Mouse (Mus musculus): ENCODE measurements around the gene Mgme1. TPM values are rescaled to one million over a fixed set of nuclear protein-coding genes. Genes with fewer than 3 reads are reported as not detected.

Mgme1 gene
- total and polyA plus RNA-seq, 3 experiments = 10.6 to 21.9 (median 19.7) TPM

DNA sequence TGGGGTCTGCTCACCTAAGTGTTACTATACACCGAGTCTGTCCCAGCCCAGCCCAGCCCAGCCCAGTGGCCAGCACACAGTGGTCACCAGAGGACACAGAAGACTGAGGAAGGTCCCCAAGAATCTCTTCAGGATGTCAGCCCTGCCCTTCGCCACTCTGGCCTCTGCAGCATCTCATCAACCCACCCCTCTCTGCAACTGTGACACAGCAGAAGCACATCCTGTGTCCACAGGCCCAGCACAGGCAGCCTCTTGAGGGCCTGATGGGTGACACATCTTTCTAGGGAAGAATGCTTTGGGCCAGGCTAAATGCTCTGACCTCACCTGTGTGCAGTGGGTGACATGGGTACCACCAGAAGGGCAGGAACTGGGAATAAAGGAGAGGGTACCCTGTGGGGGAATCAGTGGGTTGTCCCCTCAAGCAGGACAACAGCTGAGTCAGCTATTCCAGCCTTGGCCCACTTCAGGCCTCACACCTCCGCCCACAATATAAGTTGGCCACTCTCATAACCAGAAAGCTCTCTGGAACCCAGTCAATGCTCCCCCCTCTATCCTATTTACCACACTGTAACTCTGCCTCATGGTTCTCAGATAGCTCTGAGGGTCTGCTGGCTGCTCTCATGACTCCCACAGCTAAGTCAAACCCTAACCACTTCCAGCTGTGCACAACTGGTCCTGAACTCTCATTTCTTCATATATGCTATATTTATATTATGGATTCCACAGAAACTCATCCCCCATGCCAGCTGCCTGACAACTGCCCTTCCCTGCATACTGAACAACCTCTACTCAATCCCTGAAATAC is 30.2 kb upstream of the Mgme1 start:
- no peak for TF ChIP-seq BHLHE40 (IDR thresholded peaks at IDR 0.05; ENCODE audit: low read depth, low read length)
- peak; percentile 77 for TF ChIP-seq MAFK (IDR thresholded peaks at IDR 0.05; ENCODE audit: insufficient replicate concordance, low read length)
- no peak for TF ChIP-seq MXI1 (IDR thresholded peaks at IDR 0.05; ENCODE audit: low read depth, low read length)
- TF ChIP-seq MYC (IDR thresholded peaks at IDR 0.05; ENCODE audit: low read depth, low read length) = no peak
- dilution Hi-C loops (cut with MboI; ENCODE audit: extremely low pct_ligation_motif_present, extremely low pct_unique_long_range_greater_than_20kb, low sequenced_read_pairs) = no loop called here
- Histone ChIP-seq H3K9me3 (replicated peaks; ENCODE audit: low read length) (no peaks in the 10 kb centered on the region), H3K4me2 (ENCODE audit: insufficient read depth, low read depth, poor library complexity, severe bottlenecking) (no peak overlapping the region), H3K9ac (ENCODE audit: insufficient read depth, low read depth) (no peak overlapping the region), H3K4me1 (ENCODE audit: control insufficient read depth in 1 of 2, insufficient read depth in 2 of 2) (peaks cover 16 to 52% of the 10 kb centered on the region in 2 experiments), H3K4me3 (replicated peaks in 1 of 3; ENCODE audit: low read depth in 2 of 3, low read length in 2 of 3, poor library complexity in 1 of 3) (no peak overlapping the region), H3K79me2 (replicated peaks; ENCODE audit: control insufficient read depth, extremely low read depth, insufficient read depth, poor library complexity, severe bottlenecking) (no peaks in the 10 kb centered on the region), H3K27me3 (replicated peaks) (no peaks in the 10 kb centered on the region), H3K27ac (ENCODE audit: insufficient read depth, low read depth) (no peak overlapping the region), H3K36me3 (replicated peaks in 1 of 2; ENCODE audit: control insufficient read depth in 1 of 2, insufficient read depth in 1 of 2, low read length in 1 of 2) (no peaks in the 10 kb centered on the region)
- DNase-seq (ENCODE audit: extremely low read depth) = no peak
- in situ Hi-C loops (cut with MboI; ENCODE audit: low pct_ligation_motif_present, low pct_unique_long_range_greater_than_20kb, low sequenced_read_pairs) = no loop called here

DNA sequence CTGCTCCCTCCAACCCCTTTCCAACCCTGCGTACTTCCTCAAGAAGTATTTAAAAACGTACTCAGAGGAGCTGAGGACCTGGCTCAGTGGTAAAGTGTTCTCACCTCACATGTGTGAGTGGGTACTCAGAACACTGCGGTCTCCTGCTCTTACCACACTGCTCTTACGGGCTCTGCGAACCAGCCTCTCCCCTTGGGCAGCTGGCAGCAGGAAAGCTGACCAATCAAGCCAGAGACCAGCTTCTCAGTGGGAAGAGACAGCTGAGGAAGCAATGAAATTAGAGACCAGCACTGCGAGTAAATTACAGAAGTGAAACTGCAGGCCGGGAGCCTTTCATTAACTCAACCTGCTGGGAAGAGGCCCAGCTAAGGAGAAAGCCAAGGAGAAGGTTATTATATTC is 25.0 kb upstream of the Mgme1 start:
- in situ Hi-C loops (cut with MboI; ENCODE audit: low pct_ligation_motif_present, low pct_unique_long_range_greater_than_20kb, low sequenced_read_pairs) (no loop called here), dilution Hi-C loops (cut with MboI; ENCODE audit: extremely low pct_ligation_motif_present, extremely low pct_unique_long_range_greater_than_20kb, low sequenced_read_pairs) (no loop called here)
- peak overlapping the region; percentile 10; the same call in 1 of the 2 replicates for H3K4me2 ChIP-seq (ENCODE audit: insufficient read depth, low read depth, poor library complexity, severe bottlenecking)
- H3K27ac ChIP-seq (ENCODE audit: insufficient read depth, low read depth) = no peak overlapping the region
- DNase-seq (ENCODE audit: extremely low read depth) = no peak
- H3K4me1 ChIP-seq (ENCODE audit: control insufficient read depth in 1 of 2, insufficient read depth in 2 of 2) = peaks cover 21 to 63% of the 10 kb centered on the region in 2 experiments
- H3K27me3 ChIP-seq (replicated peaks) = no peaks in the 10 kb centered on the region
- no peaks in the 10 kb centered on the region for H3K9me3 ChIP-seq (replicated peaks; ENCODE audit: low read length)
- no peak overlapping the region for H3K9ac ChIP-seq (ENCODE audit: insufficient read depth, low read depth)
- H3K4me3 ChIP-seq (replicated peaks in 1 of 3; ENCODE audit: low read depth in 2 of 3, low read length in 2 of 3, poor library complexity in 1 of 3) = no peak overlapping the region
- H3K36me3 ChIP-seq (replicated peaks in 1 of 2; ENCODE audit: control insufficient read depth in 1 of 2, insufficient read depth in 1 of 2, low read length in 1 of 2) = peaks cover 12 to 14% of the 10 kb centered on the region in 2 experiments
- no peaks in the 10 kb centered on the region for H3K79me2 ChIP-seq (replicated peaks; ENCODE audit: control insufficient read depth, extremely low read depth, insufficient read depth, poor library complexity, severe bottlenecking)
- TF ChIP-seq IRF4 (IDR thresholded peaks at IDR 0.05; ENCODE audit: low read depth, low read length) = peak; percentile 95
- TF ChIP-seq RAD21 (IDR thresholded peaks at IDR 0.05; ENCODE audit: low read depth, low read length) = no peak
- TF ChIP-seq HCFC1 (IDR thresholded peaks at IDR 0.05; ENCODE audit: low read depth, low read length) = no peak
- no peak for TF ChIP-seq JUND (conservative IDR thresholded peaks at IDR 0.05; ENCODE audit: low read depth, low read length)
- TF ChIP-seq KAT2A (IDR thresholded peaks at IDR 0.05; ENCODE audit: insufficient replicate concordance, low read length) = no peak
- TF ChIP-seq JUN (IDR thresholded peaks at IDR 0.05; ENCODE audit: insufficient read depth, low read depth, low read length) = no peak
- TF ChIP-seq MYC (IDR thresholded peaks at IDR 0.05; ENCODE audit: low read depth, low read length) = 0 out of 2 replicates have a peak, but pooled peaks have one; percentile 26
- TF ChIP-seq CTCF (conservative IDR thresholded peaks at IDR 0.05 in 1 of 2, IDR thresholded peaks at IDR 0.05 in 1 of 2; ENCODE audit: low read depth in 2 of 2, low read length in 2 of 2) = no peak
- TF ChIP-seq GABPA (IDR thresholded peaks at IDR 0.05; ENCODE audit: insufficient replicate concordance, low read depth, low read length) = no peak
- TF ChIP-seq USF1 (IDR thresholded peaks at IDR 0.05; ENCODE audit: low read depth, low read length) = no peak
- 0 out of 2 replicates have a peak, but pooled peaks have one; percentile 29 for TF ChIP-seq MXI1 (IDR thresholded peaks at IDR 0.05; ENCODE audit: low read depth, low read length)
- 0 out of 2 replicates have a peak, but pooled peaks have one; percentile 18 for TF ChIP-seq NELFE (IDR thresholded peaks at IDR 0.05; ENCODE audit: low read depth, low read length)
- TF ChIP-seq USF2 (conservative IDR thresholded peaks at IDR 0.05; ENCODE audit: low read depth, low read length) = no peak
- no peak for TF ChIP-seq POLR2AphosphoS2 (IDR thresholded peaks at IDR 0.05; ENCODE audit: low read depth, low read length)
- no peak for TF ChIP-seq TBP (conservative IDR thresholded peaks at IDR 0.05; ENCODE audit: low read depth, low read length)
- TF ChIP-seq ZC3H11A (IDR thresholded peaks at IDR 0.05; ENCODE audit: low read depth, low read length) = no peak
- no peak for TF ChIP-seq E2F4 (IDR thresholded peaks at IDR 0.05; ENCODE audit: insufficient replicate concordance, low read depth, low read length)
- TF ChIP-seq SIN3A (IDR thresholded peaks at IDR 0.05; ENCODE audit: low read length) = peak; percentile 36; the same call in 1 of the 2 replicates
- 0 out of 2 replicates have a peak, but pooled peaks have one; percentile 7 for TF ChIP-seq ELF1 (IDR thresholded peaks at IDR 0.05; ENCODE audit: low read depth, low read length)
- TF ChIP-seq BHLHE40 (IDR thresholded peaks at IDR 0.05; ENCODE audit: low read depth, low read length) = 0 out of 2 replicates have a peak, but pooled peaks have one; percentile 45
- TF ChIP-seq MAFK (IDR thresholded peaks at IDR 0.05; ENCODE audit: insufficient replicate concordance, low read length) = no peak
- TF ChIP-seq PAX5 (IDR thresholded peaks at IDR 0.05; ENCODE audit: low read length) = no peak
- peak; percentile 34; the same call in 1 of the 2 replicates for TF ChIP-seq MAZ (IDR thresholded peaks at IDR 0.05; ENCODE audit: low read depth, low read length)
- TF ChIP-seq CHD1 (IDR thresholded peaks at IDR 0.05; ENCODE audit: low read depth, low read length) = no peak
- no peak for TF ChIP-seq RCOR1 (conservative IDR thresholded peaks at IDR 0.05; ENCODE audit: low read depth, low read length)
- TF ChIP-seq CHD2 (IDR thresholded peaks at IDR 0.05; ENCODE audit: low read length) = no peak
- TF ChIP-seq NRF1 (IDR thresholded peaks at IDR 0.05; ENCODE audit: low read depth, low read length) = no peak
- no peak for TF ChIP-seq POLR2A (IDR thresholded peaks at IDR 0.05; ENCODE audit: low read depth, low read length)
- no peak for TF ChIP-seq ZMIZ1 (IDR thresholded peaks at IDR 0.05; ENCODE audit: low read depth, low read length)
- TF ChIP-seq UBTF (IDR thresholded peaks at IDR 0.05; ENCODE audit: low read depth, low read length) = no peak
- TF ChIP-seq MAX (IDR thresholded peaks at IDR 0.05; ENCODE audit: low read length) = 0 out of 2 replicates have a peak, but pooled peaks have one; percentile 44
